Mouse (Mus musculus): ENCODE data around the gene Ston2. TPM values are rescaled to one million over a fixed set of nuclear protein-coding genes. Genes with fewer than 3 reads are reported as not detected.

Gene Ston2
- total and polyA plus RNA-seq, 2 experiments from 2014 or later = 7.7 to 8.8 TPM

GRCm38 (mm10) chr12:91765054-91765453 lies 23.1 kb downstream of the Ston2 start:
- ATAC-seq (no peak), DNase-seq (no peak)
- no peak for TF ChIP-seq CTCF (IDR thresholded peaks at IDR 0.05; ENCODE audit: low read depth)
- H3K9ac ChIP-seq = no peak overlapping the region
- H3K4me3 ChIP-seq (ENCODE audit: low read depth, low read length) = no peak overlapping the region
- H3K27me3 ChIP-seq (ENCODE audit: insufficient read depth, low read length) = no peaks in the 10 kb centered on the region
- no peaks in the 10 kb centered on the region for H3K36me3 ChIP-seq (ENCODE audit: insufficient read depth)
- no peaks in the 10 kb centered on the region for H3K9me3 ChIP-seq (ENCODE audit: low read length)
- WGBS = 19% methylated on average over 2 of the region's 2 CpGs
- no peaks in the 10 kb centered on the region for H3K4me1 ChIP-seq (ENCODE audit: insufficient read depth)
- no peak overlapping the region for H3K27ac ChIP-seq (ENCODE audit: low read depth, low read length)
- no peak overlapping the region for H3K4me2 ChIP-seq (ENCODE audit: low read depth)

DNA sequence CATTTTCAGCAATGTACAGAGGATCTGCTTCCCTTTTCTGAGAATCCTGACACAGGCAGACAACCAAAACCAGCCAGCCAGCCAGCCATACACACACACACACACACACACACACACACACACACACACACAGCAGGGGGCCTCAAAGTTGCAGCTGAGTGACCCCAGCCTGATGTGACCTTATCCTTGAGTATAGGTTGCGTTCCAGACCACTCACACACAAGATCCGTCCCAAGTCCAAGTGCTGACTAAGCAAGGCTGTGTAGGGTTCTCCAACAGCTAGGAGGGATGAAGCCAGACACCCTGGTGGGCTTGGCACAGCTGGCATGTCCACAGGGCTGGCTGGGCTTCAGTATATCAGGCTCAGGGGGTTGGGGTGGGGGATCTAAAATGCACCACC lies 23.7 kb downstream of the Ston2 start:
- no peaks in the 10 kb centered on the region for H3K9me3 ChIP-seq (ENCODE audit: low read length)
- ATAC-seq (no peak), DNase-seq (no peak)
- H3K27me3 ChIP-seq (ENCODE audit: insufficient read depth, low read length) = no peaks in the 10 kb centered on the region
- TF ChIP-seq CTCF (IDR thresholded peaks at IDR 0.05; ENCODE audit: low read depth) = no peak
- H3K9ac ChIP-seq = no peak overlapping the region
- WGBS = 64% methylated on average over 2 of the region's 2 CpGs
- no peaks in the 10 kb centered on the region for H3K4me1 ChIP-seq (ENCODE audit: insufficient read depth)
- no peak overlapping the region for H3K4me3 ChIP-seq (ENCODE audit: low read depth, low read length)
- H3K36me3 ChIP-seq (ENCODE audit: insufficient read depth) = no peaks in the 10 kb centered on the region
- no peak overlapping the region for H3K27ac ChIP-seq (ENCODE audit: low read depth, low read length)
- H3K4me2 ChIP-seq (ENCODE audit: low read depth) = no peak overlapping the region

DNA sequence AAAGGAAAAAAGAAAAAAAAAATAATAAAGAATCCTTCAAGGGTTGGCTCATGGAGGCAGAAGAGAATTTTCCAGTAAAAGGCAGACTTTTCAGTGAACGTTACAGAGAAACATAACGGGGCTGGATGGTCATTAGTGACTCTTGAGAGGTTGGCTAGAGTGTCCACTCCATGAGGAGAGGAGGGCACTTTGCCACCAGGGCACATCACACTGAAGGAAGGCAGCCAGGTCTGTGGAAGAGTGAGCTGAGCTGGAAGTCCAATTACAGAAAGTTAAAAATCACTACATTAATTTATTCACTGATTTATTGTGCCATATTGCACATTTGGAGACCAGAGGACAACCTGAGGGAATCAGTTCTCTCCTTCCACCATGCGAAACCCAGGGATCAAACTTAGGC lies 28.4 kb downstream of the Ston2 start:
- Histone ChIP-seq H3K4me2 (ENCODE audit: low read depth) (no peak overlapping the region), H3K4me1 (ENCODE audit: insufficient read depth) (no peaks in the 10 kb centered on the region), H3K36me3 (ENCODE audit: insufficient read depth) (no peaks in the 10 kb centered on the region), H3K27me3 (ENCODE audit: insufficient read depth, low read length) (no peaks in the 10 kb centered on the region), H3K4me3 (ENCODE audit: low read depth, low read length) (no peak overlapping the region), H3K9ac (no peak overlapping the region), H3K27ac (ENCODE audit: low read depth, low read length) (no peak overlapping the region), H3K9me3 (ENCODE audit: low read length) (no peaks in the 10 kb centered on the region)
- no peak for ATAC-seq
- 88% methylated on average over 3 of the region's 3 CpGs for whole genome bisulfite sequencing
- TF ChIP-seq CTCF (IDR thresholded peaks at IDR 0.05; ENCODE audit: low read depth) = no peak
- DNase-seq = no peak

- 92% methylated on average over 13 of the region's 13 CpGs for WGBS
- Histone ChIP-seq H3K4me3 (ENCODE audit: low read depth, low read length) (no peak overlapping the region), H3K9ac (no peak overlapping the region), H3K4me1 (ENCODE audit: insufficient read depth) (no peaks in the 10 kb centered on the region), H3K36me3 (ENCODE audit: insufficient read depth) (no peaks in the 10 kb centered on the region), H3K27me3 (ENCODE audit: insufficient read depth, low read length) (no peaks in the 10 kb centered on the region), H3K9me3 (ENCODE audit: low read length) (no peaks in the 10 kb centered on the region), H3K27ac (ENCODE audit: low read depth, low read length) (no peak overlapping the region), H3K4me2 (ENCODE audit: low read depth) (no peak overlapping the region)
- no peak for DNase-seq
- TF ChIP-seq CTCF (IDR thresholded peaks at IDR 0.05; ENCODE audit: low read depth) = no peak
- no peak for ATAC-seq
Measured at GRCm38 (mm10) chr12:91757854-91758562, 30.2 kb downstream of the Ston2 start.

DNA sequence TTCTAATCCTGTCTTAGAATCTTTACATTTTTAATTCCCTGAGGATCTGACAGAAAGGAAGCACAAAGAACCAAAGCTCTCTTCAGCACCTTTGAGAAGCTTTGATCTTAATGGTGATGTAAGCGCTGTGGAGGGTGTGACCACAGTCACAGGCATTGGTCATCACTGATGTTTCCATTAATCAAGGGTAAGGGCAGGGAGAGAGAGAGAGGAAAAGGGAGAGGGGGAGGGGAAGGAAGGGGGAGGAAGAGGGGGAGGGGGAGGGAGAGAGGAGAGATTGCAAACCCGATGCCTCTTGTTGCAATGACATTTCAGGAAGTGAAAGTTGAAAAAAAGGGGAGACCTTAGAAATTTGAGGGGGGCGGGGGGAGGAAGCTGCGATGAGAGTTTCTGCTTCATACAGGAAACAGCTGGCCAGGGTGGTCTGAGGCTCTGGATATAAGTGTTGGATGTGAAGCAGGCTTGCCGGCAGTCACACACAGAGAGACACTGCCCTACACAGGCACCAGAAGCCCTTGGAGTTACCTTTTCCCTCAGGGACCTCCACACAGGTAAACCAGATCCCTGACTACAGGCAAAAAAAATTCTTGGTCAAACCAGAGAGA lies 31.5 kb downstream of the Ston2 start:
- no peak for DNase-seq
- Histone ChIP-seq H3K4me2 (ENCODE audit: low read depth) (no peak overlapping the region), H3K9ac (no peak overlapping the region), H3K9me3 (ENCODE audit: low read length) (no peaks in the 10 kb centered on the region), H3K4me3 (ENCODE audit: low read depth, low read length) (no peak overlapping the region), H3K4me1 (ENCODE audit: insufficient read depth) (no peaks in the 10 kb centered on the region), H3K27ac (ENCODE audit: low read depth, low read length) (no peak overlapping the region), H3K27me3 (ENCODE audit: insufficient read depth, low read length) (no peaks in the 10 kb centered on the region), H3K36me3 (ENCODE audit: insufficient read depth) (no peaks in the 10 kb centered on the region)
- TF ChIP-seq CTCF (IDR thresholded peaks at IDR 0.05; ENCODE audit: low read depth) = no peak
- no peak for ATAC-seq
- WGBS = 76% methylated on average over 5 of the region's 5 CpGs

GRCm38 (mm10) chr12:91754606-91755005 lies 33.6 kb downstream of the Ston2 start:
- Histone ChIP-seq H3K27ac (ENCODE audit: low read depth, low read length) (no peak overlapping the region), H3K9me3 (ENCODE audit: low read length) (no peaks in the 10 kb centered on the region), H3K4me3 (ENCODE audit: low read depth, low read length) (no peak overlapping the region), H3K36me3 (ENCODE audit: insufficient read depth) (no peaks in the 10 kb centered on the region), H3K4me1 (ENCODE audit: insufficient read depth) (0 out of 2 replicates have a peak, but pooled peaks cover 4% of the 10 kb centered on the region), H3K9ac (no peak overlapping the region), H3K4me2 (ENCODE audit: low read depth) (no peak overlapping the region), H3K27me3 (ENCODE audit: insufficient read depth, low read length) (no peaks in the 10 kb centered on the region)
- TF ChIP-seq CTCF (IDR thresholded peaks at IDR 0.05; ENCODE audit: low read depth) = no peak
- DNase-seq = no peak
- ATAC-seq = no peak
- 47% methylated on average over 6 of the region's 6 CpGs for WGBS

- no peak for TF ChIP-seq CTCF (IDR thresholded peaks at IDR 0.05; ENCODE audit: low read depth)
- DNase-seq (no peak), ATAC-seq (no peak)
- Histone ChIP-seq H3K4me3 (ENCODE audit: low read depth, low read length) (no peak overlapping the region), H3K36me3 (ENCODE audit: insufficient read depth) (no peaks in the 10 kb centered on the region), H3K4me2 (ENCODE audit: low read depth) (no peak overlapping the region), H3K9ac (no peak overlapping the region), H3K9me3 (ENCODE audit: low read length) (no peaks in the 10 kb centered on the region), H3K4me1 (ENCODE audit: insufficient read depth) (0 out of 2 replicates have a peak, but pooled peaks cover 5% of the 10 kb centered on the region), H3K27me3 (ENCODE audit: insufficient read depth, low read length) (no peaks in the 10 kb centered on the region), H3K27ac (ENCODE audit: low read depth, low read length) (no peak overlapping the region)
- WGBS = 96% methylated on average over 5 of the region's 5 CpGs
Measured at GRCm38 (mm10) chr12:91752711-91753110, 35.5 kb downstream of the Ston2 start.
